Mouse (Mus musculus): ENCODE results near the gene D7Ertd443e. TPM values are rescaled to one million over a fixed set of nuclear protein-coding genes. Genes with fewer than 3 reads are reported as not detected.

The D7Ertd443e gene
- total RNA-seq, 2 experiments from 2014 or later: not detected

DNA sequence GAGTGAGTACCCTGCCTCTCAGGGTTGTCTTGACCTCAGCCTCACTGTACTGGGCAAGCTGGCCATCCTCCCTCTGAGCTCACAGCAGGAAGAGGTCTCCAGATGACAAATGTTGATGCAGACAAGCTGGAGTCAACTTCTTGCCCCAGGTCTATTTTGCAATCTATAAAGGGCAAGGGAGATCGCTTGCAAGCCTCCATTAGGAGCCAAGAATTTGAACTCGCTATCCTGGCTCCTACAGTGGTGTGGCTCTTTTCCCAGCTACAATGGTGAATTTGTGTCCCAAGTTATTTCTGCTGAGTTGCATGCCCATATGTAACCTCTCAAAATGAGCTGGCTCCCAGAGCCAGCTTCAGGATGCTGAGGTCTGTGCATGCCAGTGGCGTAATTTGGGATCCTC lies 92.7 kb downstream of the D7Ertd443e start:
- ATAC-seq (replicated peaks; ENCODE audit: low FRiP score, poor library complexity, severe bottlenecking): no peak

DNA sequence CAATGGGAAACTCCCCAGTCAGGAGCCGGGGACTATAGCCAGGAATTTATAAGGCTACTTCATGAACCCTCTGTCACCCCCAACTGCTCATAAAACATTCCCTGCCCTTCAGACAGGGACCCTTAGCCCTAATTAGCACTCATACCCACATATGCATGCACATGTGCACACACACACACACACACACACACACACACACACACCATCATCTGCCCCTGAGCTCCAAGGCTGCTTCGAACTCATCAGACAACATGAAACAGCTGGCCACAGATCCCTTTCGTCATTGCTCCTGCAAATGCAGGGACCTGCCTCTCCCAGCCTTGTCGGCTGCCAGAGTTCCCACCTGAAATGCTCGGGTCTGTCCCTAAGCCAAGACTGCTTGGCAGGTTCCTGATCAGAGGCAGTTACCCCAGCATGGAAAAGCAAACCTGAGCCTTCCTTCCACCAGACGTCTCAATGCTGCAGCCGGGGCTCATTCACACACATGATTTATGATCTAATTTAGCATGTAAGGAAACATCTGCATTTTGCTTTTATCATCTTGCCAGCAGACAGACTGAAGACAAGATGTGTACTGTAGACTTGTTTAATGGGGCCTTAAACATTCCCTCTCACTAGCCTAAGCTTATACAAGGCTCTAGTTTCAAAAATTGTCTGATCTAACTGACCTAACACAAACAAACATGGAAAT lies 95.7 kb downstream of the D7Ertd443e start:
- ATAC-seq (replicated peaks; ENCODE audit: low FRiP score, poor library complexity, severe bottlenecking): no peak

DNA sequence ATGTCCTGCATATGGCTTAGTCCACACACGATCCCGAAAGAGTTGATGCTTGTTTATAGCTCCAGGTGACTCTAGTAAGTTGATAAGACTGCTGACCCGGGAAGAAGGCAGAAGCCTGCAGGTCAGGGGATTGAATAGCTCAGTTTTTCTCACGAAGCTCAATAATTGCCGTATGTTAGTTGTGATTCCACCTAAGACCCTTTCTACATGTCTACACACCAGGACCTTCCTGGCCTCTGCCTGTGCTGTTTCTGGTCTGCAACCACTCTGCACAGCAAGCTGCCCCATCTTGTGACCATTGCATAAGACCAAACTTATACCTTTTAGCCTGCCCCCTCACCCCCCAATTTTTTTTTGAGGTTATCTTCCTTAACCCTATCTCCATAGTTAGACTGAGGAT lies 96.3 kb downstream of the D7Ertd443e start:
- no peak for ATAC-seq (replicated peaks; ENCODE audit: low FRiP score, poor library complexity, severe bottlenecking)

DNA sequence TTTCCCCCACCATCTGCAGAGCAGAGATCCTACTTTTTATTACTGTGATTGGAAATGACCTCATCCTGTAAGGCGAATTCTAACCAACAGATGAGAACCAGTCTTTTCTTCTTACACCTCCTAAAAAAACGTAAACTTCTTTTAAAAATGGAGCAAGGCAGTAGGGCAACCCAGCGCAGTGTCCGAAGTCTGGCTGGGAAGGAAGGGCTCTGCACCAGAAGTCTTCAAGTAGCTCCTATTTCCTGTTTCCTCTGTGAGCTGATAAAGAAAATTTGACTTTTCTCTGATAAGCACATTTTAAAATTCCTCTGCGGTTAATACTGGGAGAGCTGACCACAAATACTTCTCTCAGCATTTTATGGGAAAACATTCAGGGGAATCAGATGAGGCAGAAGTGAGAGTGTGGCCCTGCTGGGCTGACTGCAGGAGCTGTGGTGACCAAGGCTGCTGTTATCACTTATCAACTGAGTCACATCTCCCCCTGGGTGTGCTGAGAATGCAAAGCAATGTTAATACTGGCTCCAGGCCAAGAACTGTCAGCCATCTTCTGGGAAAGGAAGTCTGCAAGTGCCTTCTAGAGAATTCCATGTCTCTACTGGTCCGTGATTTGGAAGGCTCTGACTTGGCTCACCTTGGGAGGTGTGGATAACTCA lies 97.8 kb downstream of the D7Ertd443e start:
- no peak for ATAC-seq (replicated peaks; ENCODE audit: low FRiP score, poor library complexity, severe bottlenecking)

DNA sequence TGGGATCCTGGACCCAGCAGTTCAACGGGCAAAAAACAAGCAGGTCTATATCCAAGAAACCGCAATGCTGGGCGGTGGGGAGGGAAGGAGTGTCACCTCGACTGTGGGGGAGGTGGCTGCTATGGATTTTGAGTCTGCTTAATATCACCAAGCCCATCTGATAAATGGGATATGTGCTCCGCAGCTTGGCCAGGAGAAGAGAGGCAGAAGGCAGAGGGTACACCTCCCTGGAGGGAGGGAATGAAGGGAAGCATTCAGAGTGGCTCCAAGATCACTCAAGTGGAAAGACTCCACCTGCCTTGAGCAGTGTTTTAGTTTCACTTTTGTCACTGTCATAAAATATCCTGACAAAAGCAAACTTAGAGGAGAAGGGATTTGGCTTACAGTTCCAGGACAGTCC lies 112.5 kb downstream of the D7Ertd443e start:
- no peak for ATAC-seq (replicated peaks; ENCODE audit: low FRiP score, poor library complexity, severe bottlenecking)

DNA sequence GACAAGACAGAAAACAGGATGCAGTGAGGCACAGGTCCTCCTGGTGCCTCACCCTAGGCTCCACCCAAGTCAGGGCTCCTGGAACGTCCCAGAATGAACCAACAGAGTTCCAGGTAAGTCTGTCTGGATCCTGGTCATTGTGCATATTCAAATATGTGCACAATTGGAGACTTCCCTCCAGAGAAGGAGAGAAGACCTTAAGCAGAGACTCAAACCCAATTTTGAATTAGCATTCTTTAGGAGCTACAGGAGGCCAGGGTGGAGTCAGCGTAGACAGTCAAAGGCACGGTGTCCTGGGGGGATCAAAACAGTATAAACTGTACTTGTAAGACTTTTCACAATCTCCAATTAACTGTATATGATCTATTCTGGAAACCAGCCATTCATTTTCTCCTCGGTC lies 113.0 kb downstream of the D7Ertd443e start:
- no peak for ATAC-seq (replicated peaks; ENCODE audit: low FRiP score, poor library complexity, severe bottlenecking)

DNA sequence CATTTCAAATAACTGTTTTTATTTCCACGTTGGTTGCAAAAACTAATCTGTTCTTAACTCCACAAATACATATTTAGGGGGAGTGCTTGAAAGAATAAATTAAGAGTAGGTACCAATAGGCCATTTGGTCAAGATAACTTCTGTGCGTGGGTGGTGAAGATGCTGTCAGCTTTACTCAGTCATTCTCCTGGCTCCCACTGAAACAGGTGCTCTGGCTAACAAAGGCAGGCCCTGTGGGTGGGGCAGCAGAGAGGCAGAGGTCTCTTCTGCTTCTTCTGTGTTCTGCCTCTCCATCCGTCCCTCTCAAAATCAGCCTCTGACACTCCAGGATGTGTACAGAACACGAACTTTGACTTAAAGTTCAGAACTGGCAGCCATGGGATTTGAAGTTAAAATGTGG lies 119.7 kb downstream of the D7Ertd443e start:
- ATAC-seq (replicated peaks; ENCODE audit: low FRiP score, poor library complexity, severe bottlenecking): no peak

DNA sequence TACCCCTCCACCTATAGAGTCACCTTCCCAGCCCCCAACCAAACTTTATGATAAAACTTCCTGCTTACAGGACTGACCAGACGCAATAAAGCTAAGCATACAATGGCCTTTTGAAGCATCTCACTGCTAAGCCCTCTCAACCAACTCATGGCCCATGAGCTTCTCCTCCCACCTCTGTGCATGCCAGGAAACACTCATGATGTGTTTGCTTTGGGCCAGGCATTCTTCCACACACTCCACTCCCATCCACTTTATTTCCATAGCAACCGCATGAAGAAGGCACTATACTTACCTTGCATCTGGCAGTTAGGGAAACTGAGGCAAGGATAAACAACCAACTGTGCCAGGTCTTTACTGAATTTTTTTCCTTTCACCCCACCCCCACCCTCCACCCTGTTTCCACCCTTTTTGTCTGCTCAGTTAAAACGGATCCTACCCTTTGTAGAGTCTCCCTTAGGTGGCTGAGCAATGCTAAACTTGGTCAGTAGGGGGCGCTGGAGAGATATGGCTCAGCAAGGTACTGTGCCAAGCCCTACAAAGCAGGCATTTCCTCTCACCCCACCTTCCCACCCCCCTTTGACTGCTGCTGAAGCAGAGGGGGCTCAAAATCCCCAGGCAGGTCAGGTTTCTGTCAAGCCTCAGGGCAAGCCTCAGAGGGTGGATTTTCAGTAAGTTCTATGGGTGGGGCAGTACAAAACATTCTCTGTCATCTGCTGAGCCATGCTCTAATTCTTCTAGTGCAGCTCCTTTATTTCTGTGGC lies 122.1 kb downstream of the D7Ertd443e start:
- ATAC-seq (replicated peaks; ENCODE audit: low FRiP score, poor library complexity, severe bottlenecking): peak; percentile 19; the same call in 1 of the 2 replicates

DNA sequence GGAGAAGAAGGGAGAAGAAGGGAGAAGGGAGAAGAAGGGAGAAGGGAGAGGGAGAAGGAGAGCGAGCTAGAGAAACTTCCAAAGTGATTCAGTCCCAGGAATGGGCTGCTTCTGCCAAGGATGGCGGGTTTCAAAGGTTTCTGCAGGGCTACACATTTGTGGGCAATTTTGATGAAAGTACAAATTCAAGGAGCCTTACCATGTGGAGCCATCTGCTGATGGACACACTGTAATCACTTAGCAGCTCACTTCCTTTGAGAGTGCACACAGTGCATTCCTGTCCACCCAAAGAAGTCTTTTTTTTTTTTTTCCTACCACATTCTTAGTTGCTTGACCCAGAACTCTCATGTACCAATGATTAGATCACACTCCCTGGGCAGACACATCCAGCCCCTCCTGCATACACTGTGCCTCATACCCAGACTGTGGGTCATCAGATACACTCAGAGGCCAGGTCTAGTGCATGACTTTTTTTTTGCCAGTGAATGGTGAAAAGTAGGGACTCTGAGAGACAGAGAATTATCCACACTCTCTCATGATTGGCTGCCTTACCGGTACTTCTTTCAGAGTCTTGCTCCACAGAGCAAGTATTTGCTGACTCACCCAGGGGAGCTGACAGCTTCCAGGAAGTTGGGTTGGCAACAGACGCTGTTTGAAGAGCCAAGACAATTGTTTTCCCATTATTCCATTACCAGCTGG lies 124.3 kb downstream of the D7Ertd443e start:
- no peak for ATAC-seq (replicated peaks; ENCODE audit: low FRiP score, poor library complexity, severe bottlenecking)

DNA sequence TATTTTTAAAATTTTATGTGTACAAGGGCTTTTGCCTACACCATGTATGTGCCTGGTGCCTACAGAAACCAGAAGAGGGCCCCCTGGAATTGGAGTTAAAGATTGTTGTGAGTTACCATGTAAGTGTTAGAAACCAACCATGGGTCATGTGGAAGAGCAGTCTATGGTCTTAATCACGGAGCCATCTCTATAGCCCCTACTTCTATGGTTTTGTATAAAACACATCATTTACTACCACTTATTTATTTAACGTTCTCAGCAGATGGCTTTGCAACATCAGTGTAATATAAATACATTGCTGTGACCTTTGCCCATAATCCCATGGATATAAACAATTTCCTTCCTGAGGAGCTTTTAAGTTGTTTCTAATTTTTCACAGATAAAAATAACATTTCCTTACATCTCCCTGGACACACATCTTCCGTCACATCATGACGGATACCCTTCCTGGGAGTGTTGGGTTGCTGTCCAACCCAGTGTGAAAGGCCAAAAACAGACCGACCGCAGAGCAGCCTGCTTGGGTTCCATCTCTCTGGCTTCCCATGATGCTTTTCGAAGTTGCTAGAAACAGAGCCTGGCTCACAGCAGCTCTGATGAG lies 135.1 kb downstream of the D7Ertd443e start:
- ATAC-seq (replicated peaks; ENCODE audit: low FRiP score, poor library complexity, severe bottlenecking): no peak

DNA sequence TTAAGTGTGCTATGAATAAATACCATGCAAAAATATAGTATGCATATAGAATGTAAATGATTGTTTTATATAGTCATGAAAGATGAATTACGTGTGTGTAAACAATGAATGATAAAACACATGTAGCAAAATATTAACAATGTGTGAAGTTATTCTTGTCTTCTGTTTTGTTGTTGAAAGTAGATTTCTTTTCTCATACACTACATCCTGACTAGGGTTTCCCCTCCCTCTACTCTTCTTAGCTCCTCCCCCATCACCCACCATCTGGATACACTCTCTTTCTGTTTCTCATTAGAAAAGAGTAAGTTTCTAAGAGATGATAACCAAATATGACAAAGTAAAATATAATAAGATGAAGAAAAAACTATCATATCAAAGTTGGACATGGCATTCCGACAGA lies 137.4 kb downstream of the D7Ertd443e start:
- no peak for ATAC-seq (replicated peaks; ENCODE audit: low FRiP score, poor library complexity, severe bottlenecking)

DNA sequence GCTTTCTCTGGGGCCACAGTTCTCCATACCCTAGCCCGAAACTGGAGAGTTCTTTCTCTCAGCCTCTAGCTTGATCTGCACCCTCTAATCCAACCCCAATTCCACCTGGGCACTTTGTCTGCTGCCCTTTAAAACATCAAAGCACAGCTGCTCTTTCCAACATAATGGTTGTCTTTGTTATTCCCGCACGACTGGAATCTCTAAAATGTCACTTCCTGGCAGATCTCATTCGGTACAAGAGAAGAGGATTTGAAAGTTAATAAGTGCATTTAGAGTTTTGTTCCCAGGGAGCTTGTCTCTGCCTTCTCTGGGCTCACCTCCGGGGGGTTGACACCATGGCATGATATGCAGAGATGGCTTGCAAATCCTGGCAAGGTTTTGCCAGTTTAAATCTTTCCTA lies 138.8 kb downstream of the D7Ertd443e start:
- ATAC-seq (replicated peaks; ENCODE audit: low FRiP score, poor library complexity, severe bottlenecking): no peak

DNA sequence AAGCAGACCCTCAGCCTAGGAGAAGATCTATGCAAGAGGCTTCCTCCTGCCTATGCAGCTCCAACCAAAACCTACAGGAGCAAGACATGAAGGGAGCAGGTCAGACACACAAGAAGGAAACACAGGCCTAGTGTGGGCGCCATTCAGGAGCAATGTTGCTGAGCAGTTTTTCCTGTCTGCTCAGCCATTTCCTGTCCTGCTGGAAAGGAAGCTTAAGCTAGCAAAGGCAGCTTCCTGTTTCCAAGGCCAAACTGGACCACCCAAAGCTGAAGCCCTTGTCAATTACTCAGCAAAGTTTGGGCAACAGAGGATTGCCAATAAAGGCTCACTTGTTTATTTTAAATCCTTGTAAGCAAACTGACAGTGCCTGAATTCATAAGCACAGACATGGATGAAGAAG lies 142.7 kb downstream of the D7Ertd443e start:
- no peak for ATAC-seq (replicated peaks; ENCODE audit: low FRiP score, poor library complexity, severe bottlenecking)

DNA sequence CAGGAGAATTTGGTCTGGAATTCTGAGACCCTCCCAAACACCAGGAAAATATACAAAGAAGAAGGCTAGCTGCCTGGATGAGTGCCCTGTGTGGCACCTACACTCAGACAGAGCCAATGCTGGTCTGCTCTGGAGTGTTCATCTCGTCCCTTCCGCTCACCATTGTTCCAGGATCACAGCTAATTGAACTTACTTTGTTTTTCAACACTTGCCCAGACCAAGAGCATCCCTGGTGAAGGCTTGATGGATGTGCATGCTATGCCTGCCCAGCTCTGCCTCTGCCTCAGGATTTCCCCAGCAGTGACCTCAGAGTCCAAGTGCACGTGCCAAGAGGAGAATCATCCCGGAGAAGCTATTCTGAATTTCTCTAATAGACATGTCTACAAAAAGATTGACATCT lies 144.2 kb downstream of the D7Ertd443e start:
- ATAC-seq (replicated peaks; ENCODE audit: low FRiP score, poor library complexity, severe bottlenecking): no peak

DNA sequence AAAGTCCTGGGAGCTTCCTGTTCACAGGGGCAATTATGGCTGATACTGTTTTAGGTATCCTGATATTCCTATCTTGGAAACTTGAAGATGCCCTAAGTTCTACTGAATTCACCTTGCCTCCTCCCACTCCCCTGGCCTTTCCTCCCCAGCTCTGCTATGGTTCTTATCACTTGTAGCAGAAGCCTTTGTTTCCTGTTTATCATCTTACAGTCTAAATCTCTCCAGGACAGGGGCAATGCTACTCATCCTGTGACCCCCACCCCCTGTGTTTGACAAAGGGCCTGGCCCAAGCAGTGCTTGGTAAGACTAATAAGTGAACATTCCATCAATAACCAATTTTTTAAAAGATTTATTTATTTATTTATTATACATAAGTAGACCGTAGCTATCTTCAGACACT lies 144.9 kb downstream of the D7Ertd443e start:
- no peak for ATAC-seq (replicated peaks; ENCODE audit: low FRiP score, poor library complexity, severe bottlenecking)

DNA sequence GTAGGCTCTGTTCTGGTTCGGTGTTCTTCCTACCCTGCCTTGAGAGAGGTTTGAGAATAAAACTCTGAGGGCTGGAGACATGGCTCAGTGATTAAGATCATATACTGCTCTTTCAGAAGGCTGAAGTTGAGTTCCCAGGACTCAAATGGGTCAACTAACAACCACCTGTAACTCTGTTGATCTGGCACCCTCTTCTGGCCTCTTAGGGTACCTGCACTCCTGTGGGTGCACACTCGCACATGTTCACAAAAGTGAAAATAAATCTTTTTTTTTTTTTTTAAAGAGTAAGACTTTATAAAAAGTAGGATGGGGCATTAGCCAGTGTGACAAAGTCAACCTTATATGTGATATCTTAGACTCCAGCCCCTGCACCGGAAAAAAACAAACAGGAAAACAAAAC lies 146.6 kb downstream of the D7Ertd443e start:
- ATAC-seq (replicated peaks; ENCODE audit: low FRiP score, poor library complexity, severe bottlenecking): no peak

DNA sequence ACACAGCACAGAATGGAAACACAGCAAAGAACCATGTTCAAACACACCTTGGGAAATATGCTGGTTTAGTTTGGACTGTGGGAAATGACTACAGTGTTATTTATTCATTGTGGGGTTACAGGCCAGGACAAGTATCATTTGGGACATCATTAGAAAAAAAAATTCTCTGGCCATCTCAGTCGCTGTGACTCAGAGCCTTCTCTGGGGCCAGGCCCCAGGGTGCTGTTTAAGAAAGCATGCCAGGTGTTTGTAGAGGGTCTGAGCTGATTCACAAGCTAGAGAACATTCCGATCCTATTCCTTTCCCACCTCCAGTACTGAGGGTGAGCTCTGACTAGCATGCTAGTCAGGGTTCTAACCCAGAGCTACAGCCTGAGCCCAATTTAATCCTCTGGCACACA lies 148.1 kb downstream of the D7Ertd443e start:
- ATAC-seq (replicated peaks; ENCODE audit: low FRiP score, poor library complexity, severe bottlenecking): no peak

DNA sequence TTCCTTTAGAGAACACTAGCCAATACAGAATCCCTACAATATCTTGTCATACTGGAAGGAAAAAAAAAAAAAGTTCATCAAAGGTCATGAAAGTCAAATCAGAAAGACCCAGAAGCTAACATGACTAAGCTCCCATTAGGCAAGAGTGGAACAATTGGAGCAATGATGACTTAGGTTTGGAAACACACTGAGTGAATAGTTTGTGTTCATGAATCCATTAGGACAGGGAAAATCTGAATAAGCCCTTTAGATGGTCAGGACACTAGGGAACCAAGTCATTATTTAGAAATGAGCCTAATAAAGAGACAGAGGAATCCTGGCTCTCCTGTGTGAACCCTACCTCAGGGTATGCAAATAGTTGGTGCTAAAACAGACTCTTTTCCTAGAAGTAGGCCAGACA lies 148.7 kb downstream of the D7Ertd443e start:
- ATAC-seq (replicated peaks; ENCODE audit: low FRiP score, poor library complexity, severe bottlenecking): no peak

DNA sequence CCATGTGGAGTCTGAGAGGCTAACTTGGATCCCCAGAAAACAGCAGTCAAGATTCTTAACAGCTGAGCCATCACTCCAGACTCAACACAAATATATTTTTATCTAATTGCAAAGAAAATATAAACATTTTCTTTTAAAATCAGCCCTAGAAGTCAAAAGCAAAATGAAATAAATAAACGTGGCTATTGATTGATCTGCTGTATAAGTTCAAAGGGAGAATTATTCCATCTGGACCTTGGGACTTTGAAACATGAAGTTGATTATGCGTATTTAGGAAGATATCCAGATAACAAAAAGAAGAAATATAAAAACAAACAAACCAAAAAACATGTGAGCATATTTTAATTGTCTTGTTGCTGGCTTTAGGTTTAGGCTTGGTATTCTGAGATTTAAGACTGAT lies 149.9 kb downstream of the D7Ertd443e start:
- no peak for ATAC-seq (replicated peaks; ENCODE audit: low FRiP score, poor library complexity, severe bottlenecking)

All from erythroid progenitor cell, adult 5-6 weeks (primary cell).